Mouse (Mus musculus) lung, postnatal 4 days (tissue): ENCODE measurements around the gene Prpf4b.
"Not testable (repeated sequence)": the region's sequence is repeated elsewhere in the genome, so short reads cannot be mapped to it uniquely, and the experiment has no call there.

Experiments used
- DNase-seq, 2 experiments: peaks; one replicate each; pipeline ENCODE4 v3.0.0; 2021

Prpf4b gene

GRCm38 (mm10) chr13:34942370-34942769, 67.3 kb downstream of the Prpf4b start:
- no peak for DNase-seq

- not testable (repeated sequence) for DNase-seq
Observed at GRCm38 (mm10) chr13:34951437-34951836, 76.3 kb downstream of the Prpf4b start.
